Mouse (Mus musculus) left cerebral cortex, adult 2 months (tissue): ENCODE results near the gene Tmem50a. TPM values are rescaled to one million over a fixed set of nuclear protein-coding genes. Genes with fewer than 3 reads are reported as not detected.

Experiments
- DNase-seq, 2 experiments: peaks; one replicate each; pipeline ENCODE4 v3.0.0; 2021 to 2022; ENCODE audit warnings: low spot score in 2 of 2, mixed read lengths in 1 of 2; ENCODE audit errors: extremely low spot score in 1 of 2
- H3K27ac ChIP-seq: fragments of 200-600 bp; 2 replicates; pipeline ENCODE4 v1.8.1; 2022
- H3K4me3 ChIP-seq: fragments of 200-600 bp; 2 replicates; pipeline ENCODE4 v1.8.1; 2022
- CTCF ChIP-seq: fragments of 200-600 bp; IDR thresholded peaks from 2 replicates; pipeline ENCODE4 v1.8.1; 2022; ENCODE audit warnings: antibody characterized with exemption, mild to moderate bottlenecking, moderate library complexity
- intact Hi-C: fragments of 180-260 bp; cut with DNase I; formaldehyde crosslinking; loops from one replicate; pipeline ENCODE4 v1.15.1; 2025
- total RNA-seq, 2 experiments: library from RNA; stranded (reverse); gene quantifications; 2 replicates each; pipeline ENCODE4 v1.2.3; 2021

Tmem50a gene
- total RNA-seq, 2 experiments from 2014 or later: 113 to 116 TPM

- no peak for TF ChIP-seq CTCF
- Histone ChIP-seq H3K27ac (no peak overlapping the region), H3K4me3 (no peak overlapping the region)
- intact Hi-C loops: no loop called here
- DNase-seq: no peak
Measured at GRCm38 (mm10) chr4:134869068-134869730, 45.6 kb downstream of the Tmem50a start.

DNA sequence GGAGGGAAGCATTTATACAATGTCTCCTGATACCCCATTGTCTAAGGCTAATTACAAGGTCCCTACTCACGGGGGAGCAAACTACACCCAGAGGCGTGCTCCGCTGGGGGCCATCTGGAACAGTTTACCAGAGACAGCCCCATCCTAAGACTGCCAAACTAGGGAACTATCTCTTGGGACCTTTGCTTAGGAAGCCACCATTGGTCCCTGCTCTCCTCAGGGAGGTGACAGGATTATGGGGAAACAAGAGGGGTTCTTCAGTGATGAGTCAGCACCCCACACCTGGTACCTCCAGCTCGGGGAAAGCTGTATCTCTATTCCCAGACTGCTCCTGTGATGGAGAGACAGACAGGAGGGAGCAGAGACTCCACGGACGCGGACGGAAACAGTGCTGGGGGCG, 46.3 kb downstream of the Tmem50a start:
- TF ChIP-seq CTCF: no peak
- Histone ChIP-seq H3K4me3 (no peak overlapping the region), H3K27ac (no peak overlapping the region)
- intact Hi-C loops: no loop called here
- no peak for DNase-seq

DNA sequence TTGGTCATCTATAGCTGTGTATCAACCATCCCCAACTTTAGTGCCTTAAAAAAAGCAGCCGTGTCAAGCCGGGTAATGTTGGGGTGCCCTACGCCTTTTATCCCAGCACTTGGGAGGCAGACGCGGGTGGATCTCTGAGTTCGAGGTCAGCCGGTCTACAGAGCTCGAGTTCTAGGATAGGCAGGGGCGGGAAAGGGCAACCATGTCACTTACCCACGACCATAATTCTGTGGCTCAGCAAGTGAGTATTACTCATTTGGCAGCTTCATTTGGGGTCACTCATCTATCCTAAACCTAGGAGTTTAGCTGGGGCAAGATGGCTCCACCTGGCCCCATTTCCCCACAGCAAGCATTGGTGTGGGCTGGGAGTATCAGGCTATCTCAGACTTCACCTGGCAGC, 46.8 kb downstream of the Tmem50a start:
- no peak for DNase-seq
- no peak for TF ChIP-seq CTCF
- Histone ChIP-seq H3K27ac (no peak overlapping the region), H3K4me3 (no peak overlapping the region)
- intact Hi-C loops: no loop called here

DNA sequence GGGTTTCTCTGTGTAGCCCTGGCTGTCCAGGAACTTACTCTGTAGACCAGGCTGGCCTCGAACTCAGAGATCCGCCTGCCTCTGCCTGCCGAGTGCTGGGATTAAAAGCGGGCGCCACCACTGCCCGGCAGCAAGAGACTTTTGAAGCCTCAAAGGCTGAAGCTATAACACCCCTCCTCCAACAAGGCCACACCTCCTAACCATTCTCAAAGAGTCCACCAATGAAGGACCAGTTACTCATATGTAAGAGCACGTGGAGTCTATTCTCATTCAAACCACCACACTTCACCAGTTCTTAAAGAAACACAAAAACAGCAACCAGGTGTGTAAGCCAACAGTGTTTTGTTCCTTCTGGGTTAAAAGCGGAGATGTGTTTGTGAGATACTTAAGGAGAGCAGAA, 47.2 kb downstream of the Tmem50a start:
- Histone ChIP-seq H3K4me3 (no peak overlapping the region), H3K27ac (no peak overlapping the region)
- no peak for TF ChIP-seq CTCF
- DNase-seq: no peak
- intact Hi-C loops: no loop called here

DNA sequence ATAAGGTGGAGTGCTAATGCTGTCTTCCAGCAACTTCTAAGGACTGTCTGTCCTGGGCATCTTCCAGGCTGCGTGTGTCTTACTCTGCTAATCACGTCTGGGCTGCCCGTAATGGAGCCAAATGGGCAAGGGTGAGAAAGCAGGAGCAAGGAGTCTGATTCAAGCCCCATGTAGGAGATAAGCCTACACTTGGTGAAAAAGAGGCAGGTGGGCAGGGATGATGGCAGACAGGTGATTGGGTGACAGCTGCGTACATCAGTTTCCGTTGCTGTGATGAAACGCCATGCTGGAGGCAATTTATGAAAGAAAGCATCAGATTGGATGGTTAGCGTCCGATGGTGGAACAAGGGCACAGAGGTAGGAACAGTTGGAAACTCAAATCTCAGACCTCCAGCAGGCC, 47.6 kb downstream of the Tmem50a start:
- DNase-seq: no peak
- no peak for TF ChIP-seq CTCF
- H3K4me3 ChIP-seq: no peak overlapping the region
- intact Hi-C loops: no loop called here
- no peak overlapping the region for H3K27ac ChIP-seq

DNA sequence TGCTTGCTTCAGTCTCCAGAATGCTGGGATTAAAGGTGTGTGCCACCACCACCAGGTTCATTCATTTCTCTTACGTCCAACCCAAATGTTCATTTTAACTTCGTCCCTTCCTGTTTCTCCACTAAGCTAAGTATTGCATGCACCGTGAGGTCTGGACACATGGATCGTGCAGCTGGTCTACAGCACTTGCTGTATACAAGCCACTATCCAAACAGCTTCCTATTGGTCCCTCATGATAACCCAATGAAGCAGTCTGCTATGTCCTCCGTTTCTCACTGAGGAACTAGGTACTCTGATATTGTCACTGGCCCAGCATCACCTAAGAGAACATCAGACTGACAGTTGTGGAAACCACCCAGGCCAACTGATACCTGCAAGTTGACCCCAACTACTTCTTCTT, 49.0 kb downstream of the Tmem50a start:
- TF ChIP-seq CTCF: no peak
- H3K27ac ChIP-seq: no peak overlapping the region
- no peak overlapping the region for H3K4me3 ChIP-seq
- DNase-seq: no peak
- intact Hi-C loops: no loop called here

DNA sequence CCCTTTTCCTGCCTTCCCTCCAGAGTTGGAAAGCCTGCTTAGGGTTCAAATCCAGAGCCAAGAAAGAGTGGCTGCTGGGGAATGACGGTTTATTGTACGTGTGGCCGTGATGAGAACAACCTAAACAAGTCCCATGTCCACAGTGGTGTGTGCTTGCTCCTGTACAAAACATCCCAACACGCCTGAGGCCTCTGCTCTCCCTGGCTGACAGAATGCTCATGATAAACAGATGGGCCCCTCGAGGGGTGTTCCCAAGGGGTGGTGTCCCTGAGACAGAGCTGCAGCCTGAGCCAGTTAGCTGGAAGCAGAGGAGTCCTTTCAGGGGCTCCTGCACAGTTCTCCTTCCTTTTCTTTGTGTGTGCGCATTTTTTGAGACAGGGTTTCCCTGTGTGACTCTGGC, 49.5 kb downstream of the Tmem50a start:
- DNase-seq: no peak
- no peak overlapping the region for H3K4me3 ChIP-seq
- no peak overlapping the region for H3K27ac ChIP-seq
- intact Hi-C loops: no loop called here
- TF ChIP-seq CTCF: no peak

GRCm38 (mm10) chr4:134863937-134864729, 50.7 kb downstream of the Tmem50a start, which contains the start of gene Rhd:
TSS of gene Rhd (plus strand) at chr4:134864536.
- TF ChIP-seq CTCF: no peak
- no peak for DNase-seq
- Histone ChIP-seq H3K4me3 (no peak within 1 kb of the TSS), H3K27ac (no peak within 1 kb of the TSS)
- intact Hi-C loops: no loop called here

- no peak overlapping the region for H3K27ac ChIP-seq
- intact Hi-C loops: no loop called here
- no peak for TF ChIP-seq CTCF
- no peak overlapping the region for H3K4me3 ChIP-seq
- no peak for DNase-seq
Measured at GRCm38 (mm10) chr4:134862996-134863395, 51.8 kb downstream of the Tmem50a start.

DNA sequence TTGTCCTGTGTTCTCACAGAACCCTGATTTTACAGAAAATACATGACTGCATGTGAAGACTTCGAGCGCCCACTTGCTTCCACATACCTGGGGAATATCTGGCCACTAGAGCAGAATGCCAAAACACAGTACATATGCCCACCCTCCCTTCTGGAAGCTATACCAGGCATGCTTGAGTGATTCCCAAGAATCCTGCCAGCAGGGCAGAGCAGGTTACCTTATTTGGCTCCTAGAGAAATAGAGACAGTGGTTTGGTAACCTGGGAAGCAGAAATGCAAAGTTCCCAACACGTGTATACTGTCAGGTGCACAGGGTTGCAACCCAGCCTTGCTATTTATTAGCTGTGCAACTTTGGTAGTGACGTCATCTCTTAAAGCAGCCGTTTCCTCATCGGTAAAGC, 52.9 kb downstream of the Tmem50a start:
- no peak for DNase-seq
- intact Hi-C loops: no loop called here
- no peak for TF ChIP-seq CTCF

GRCm38 (mm10) chr4:134858494-134858893, 56.3 kb downstream of the Tmem50a start:
- Histone ChIP-seq H3K27ac (no peak overlapping the region), H3K4me3 (no peak overlapping the region)
- DNase-seq: no peak
- no peak for TF ChIP-seq CTCF
- intact Hi-C loops: no loop called here

More for the DNA sequence above, 52.9 kb downstream of the Tmem50a start:
- H3K27ac ChIP-seq: no peak overlapping the region
- no peak overlapping the region for H3K4me3 ChIP-seq

DNA sequence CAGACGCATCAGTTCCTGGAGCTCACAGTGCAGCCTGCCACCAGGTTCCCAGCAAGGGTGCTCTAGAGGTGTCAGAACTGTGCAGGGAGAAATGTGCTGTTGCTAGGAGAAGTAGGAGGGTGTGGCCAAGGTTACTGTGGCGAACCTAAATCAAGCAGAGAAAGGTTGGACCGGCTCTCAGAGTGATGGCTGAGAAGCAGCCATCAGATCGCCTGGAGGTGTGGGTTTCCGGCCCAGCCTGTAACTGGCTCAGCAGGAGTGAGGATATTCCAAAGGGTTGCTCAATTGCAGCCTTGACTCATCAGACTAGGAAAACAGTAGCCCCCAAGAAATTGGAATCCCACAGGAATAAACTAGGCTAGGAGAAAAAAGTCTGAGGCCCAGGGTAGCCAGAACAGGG, 58.3 kb downstream of the Tmem50a start:
- TF ChIP-seq CTCF: no peak
- no peak overlapping the region for H3K4me3 ChIP-seq
- DNase-seq: no peak
- no peak overlapping the region for H3K27ac ChIP-seq
- intact Hi-C loops: no loop called here

DNA sequence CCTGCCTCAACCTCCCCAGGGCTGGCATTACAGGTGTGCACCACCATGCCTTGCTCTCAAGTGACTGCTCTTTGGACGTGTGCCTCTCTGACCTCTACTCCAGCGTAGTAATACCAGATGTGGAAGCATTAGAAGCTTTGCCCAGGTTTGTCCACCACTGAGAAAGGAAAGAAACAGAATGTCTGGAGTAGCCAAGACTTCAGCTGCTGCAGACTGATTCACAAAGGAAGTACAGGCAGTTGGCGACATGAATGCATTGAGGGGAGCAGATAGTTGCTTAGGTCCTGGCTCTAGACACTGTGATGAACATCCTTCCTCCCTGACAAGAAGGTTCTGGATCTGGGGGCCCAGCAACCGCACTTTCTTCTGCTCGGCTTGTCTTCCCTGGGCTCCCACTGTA, 58.8 kb downstream of the Tmem50a start:
- TF ChIP-seq CTCF: no peak
- DNase-seq: no peak
- intact Hi-C loops: no loop called here

More for the DNA sequence above, 58.8 kb downstream of the Tmem50a start:
- Histone ChIP-seq H3K4me3 (no peak overlapping the region), H3K27ac (no peak overlapping the region)
